Mouse (Mus musculus) embryonic stem cell, embryonic (primary cell): ENCODE measurements at regions not wholly inside any gene's neighbourhood (a gene's known extent, or its start where the extent isn't known, plus 50 kb on each side); places are given as distances from the start of the nearest gene placed in this dataset.

Experiments
- CTCF ChIA-PET, 4 experiments: fragments of 300-600 bp in 2 of 4; fragments of 350-600 bp in 2 of 4; sonication (Branson Sonifier 250); formaldehyde crosslinking; loops; one replicate each; lab custom pipeline; 2022; ENCODE audit warnings: inconsistent platforms in 2 of 4; lab: Charles Lee
- POLR2A ChIA-PET, 4 experiments: fragments of 300-600 bp in 2 of 4; fragments of 350-600 bp in 2 of 4; sonication (Branson Sonifier 250); formaldehyde crosslinking; loops; one replicate each; lab custom pipeline; 2022; ENCODE audit warnings: antibody characterized with exemption in 4 of 4, inconsistent platforms in 1 of 4; lab: Charles Lee

DNA sequence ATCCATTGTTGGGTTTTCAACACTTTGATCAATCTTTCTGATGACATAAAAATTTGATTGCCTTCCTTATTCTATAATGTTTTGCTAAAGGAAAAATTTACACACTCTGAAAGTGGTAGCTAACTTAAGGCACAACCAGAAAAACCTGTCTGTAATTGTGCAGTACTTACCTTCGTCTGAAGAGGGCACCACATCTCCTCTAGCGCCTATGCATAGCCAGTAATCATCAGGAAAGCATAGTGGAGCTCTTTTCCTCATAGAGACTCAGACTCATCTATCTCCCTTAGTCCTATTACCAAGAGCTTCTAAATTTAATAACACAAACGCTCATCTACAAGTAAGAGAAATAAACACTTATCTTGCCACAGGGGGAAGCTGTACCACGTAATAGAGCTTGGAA is 342.1 kb upstream of the Got2 start:
- ChIA-PET POLR2A (interaction anchor here in 1 of 4 experiments (0.6 kb wide), 1 partner anchor 78 kb away, joined by 4 read pairs; no protein-coding TSS in a partner anchor), CTCF (interaction anchor here (0.5 to 1.7 kb wide), 22 partner anchors 8 to 700 kb away, joined by 3 to 11 read pairs (median 3); no protein-coding TSS in a partner anchor)
